ENCODE assay signal across 24 mouse cellular contexts in the genomic region with DNA sequence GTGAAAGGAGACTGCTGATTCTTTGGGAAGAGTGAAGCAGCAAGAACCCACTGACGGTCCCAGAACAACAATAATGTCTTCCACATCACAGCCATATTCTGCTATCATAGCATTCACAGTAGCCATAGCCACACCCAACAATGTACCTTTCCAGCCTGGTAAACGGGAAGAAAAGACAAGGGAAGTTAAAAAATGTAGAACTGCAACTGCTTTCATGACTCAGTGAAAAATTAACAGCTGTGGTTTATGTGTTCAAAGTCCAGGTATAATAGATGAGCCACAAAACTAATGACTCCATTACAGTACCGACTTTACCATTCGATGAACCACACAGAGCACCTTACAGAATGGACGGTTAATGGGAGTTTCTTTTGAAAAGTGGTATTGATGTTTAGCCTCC. TPM values are rescaled to one million over a fixed set of nuclear protein-coding genes. Genes with fewer than 3 reads are reported as not detected.
DNase-seq lines count a peak whose midpoint lies in the region; ATAC-seq and TF ChIP-seq lines count a peak whose summit lies in the region.
"Had no signal": no experiment of that assay in that cellular context is flagged by ENCODE, and none has a peak within 500 bp of the region (broad histone marks: within the 10 kb centered on the region; RNA-seq: fewer than 3 reads in every experiment).

No protein-coding gene starts in this region.

- 72% methylated on average over 5 of the region's 5 CpGs for WGBS in intestine, embryonic 16.5 days
- WGBS in large intestine, adult 2 months: 38% methylated on average over 5 of the region's 5 CpGs
- 85% methylated on average over 5 of the region's 5 CpGs for WGBS in heart, embryonic 11.5 days (ENCODE audit: insufficient replicate concordance)

- H3K9me3 ChIP-seq in intestine, embryonic 16.5 days (ENCODE audit: control insufficient read depth, low read length): no peaks in the 10 kb centered on the region
- H3K9me3 ChIP-seq in heart, embryonic 11.5 days (replicated peaks; ENCODE audit: control insufficient read depth, low read length): no peaks in the 10 kb centered on the region
- H3K9me3 ChIP-seq: embryonic facial prominence, embryonic 13.5 days; embryonic facial prominence, embryonic 15.5 days; forebrain, embryonic 10.5 days; forebrain, embryonic 12.5 days had no signal

- DNase-seq in kidney, adult 9 months: peak; percentile 58
- no peak for DNase-seq in kidney, adult 11 months
- peak; percentile 33 for DNase-seq in large intestine, adult 2 months (ENCODE audit: low read depth, low spot score)
- DNase-seq in gastrocnemius, adult 2 months: no peak
- DNase-seq in heart, postnatal 14 days: no peak
- DNase-seq: adrenal gland, adult 2 months; adrenal gland, postnatal 10 days; adrenal gland, postnatal 25 days; cerebellum, adult 11 months; cerebellum, adult 18-20 months; cerebellum, adult 8-10 months; cerebellum, adult 9-11 months; cerebellum, postnatal 14 days; cerebellum, postnatal 36 days; embryo, embryonic 11 days had no signal

- H3K27me3 ChIP-seq in intestine, embryonic 16.5 days (replicated peaks; ENCODE audit: control insufficient read depth, insufficient read depth, low read length): no peaks in the 10 kb centered on the region
- H3K27me3 ChIP-seq in heart, embryonic 11.5 days (ENCODE audit: control insufficient read depth, insufficient read depth, low read length): no peaks in the 10 kb centered on the region
- H3K27me3 ChIP-seq: embryonic facial prominence, embryonic 13.5 days; embryonic facial prominence, embryonic 15.5 days had no signal

- peak; percentile 66 for ATAC-seq in intestine, embryonic 16.5 days
- ATAC-seq in heart, embryonic 11.5 days (replicated peaks; ENCODE audit: insufficient number of reproducible peaks, low FRiP score, low TSS enrichment): no peak
- ATAC-seq: forebrain, embryonic 14.5 days had no signal

- no peak overlapping the region for H3K9ac ChIP-seq in intestine, embryonic 16.5 days (ENCODE audit: low read depth, low read length)
- H3K9ac ChIP-seq in heart, embryonic 11.5 days (ENCODE audit: low read depth, low read length): no peak overlapping the region
- H3K9ac ChIP-seq: embryonic facial prominence, embryonic 13.5 days; embryonic facial prominence, embryonic 15.5 days; forebrain, embryonic 12.5 days had no signal

- H3K4me3 ChIP-seq in intestine, embryonic 16.5 days (ENCODE audit: low read length): no peak overlapping the region
- H3K4me3 ChIP-seq in gastrocnemius, adult 2 months: no peak overlapping the region
- H3K4me3 ChIP-seq in heart, embryonic 11.5 days (ENCODE audit: low read depth, low read length): no peak overlapping the region
- H3K4me3 ChIP-seq: embryonic facial prominence, embryonic 13.5 days; embryonic facial prominence, embryonic 15.5 days; erythroblast, embryonic 14.5 days; forebrain, embryonic 10.5 days; forebrain, embryonic 12.5 days had no signal

- no peak overlapping the region for H3K4me2 ChIP-seq in intestine, embryonic 16.5 days (ENCODE audit: low read depth, low read length)
- no peak overlapping the region for H3K4me2 ChIP-seq in heart, embryonic 11.5 days
- H3K4me2 ChIP-seq: embryonic facial prominence, embryonic 13.5 days; embryonic facial prominence, embryonic 15.5 days; forebrain, embryonic 12.5 days had no signal

- no peak for TF ChIP-seq CTCF in gastrocnemius, adult 2 months (IDR thresholded peaks at IDR 0.05)

- no peaks in the 10 kb centered on the region for H3K4me1 ChIP-seq in intestine, embryonic 16.5 days (ENCODE audit: control insufficient read depth, insufficient read depth, low read length)
- H3K4me1 ChIP-seq in heart, embryonic 11.5 days (ENCODE audit: control insufficient read depth, insufficient read depth, low read length): peaks cover 8% of the 10 kb centered on the region; the same call in 1 of the 2 replicates
- H3K4me1 ChIP-seq: forebrain, embryonic 12.5 days had no signal

- no peak overlapping the region for H3K27ac ChIP-seq in intestine, embryonic 16.5 days (ENCODE audit: low read length)
- H3K27ac ChIP-seq in gastrocnemius, adult 2 months: no peak overlapping the region
- no peak overlapping the region for H3K27ac ChIP-seq in heart, embryonic 11.5 days (ENCODE audit: low read depth, low read length)
- H3K27ac ChIP-seq: embryonic facial prominence, embryonic 13.5 days; embryonic facial prominence, embryonic 15.5 days; forebrain, embryonic 10.5 days; forebrain, embryonic 12.5 days had no signal

- intact Hi-C loops in gastrocnemius, adult 2 months (cut with DNase I): no loop called here
- intact Hi-C loops in heart, postnatal 14 days (cut with DNase I): no loop called here

- no peaks in the 10 kb centered on the region for H3K36me3 ChIP-seq in intestine, embryonic 16.5 days (ENCODE audit: control insufficient read depth, insufficient read depth, low read length)
- no peaks in the 10 kb centered on the region for H3K36me3 ChIP-seq in heart, embryonic 11.5 days (ENCODE audit: control insufficient read depth, insufficient read depth, low read length)
- H3K36me3 ChIP-seq: embryonic facial prominence, embryonic 13.5 days; forebrain, embryonic 10.5 days; forebrain, embryonic 12.5 days had no signal

RNA-seq across cellular contexts. Expression of gene Ccdc122, which starts 5.8 kb away (rescaled TPM):
- 2.9 and 3.8 TPM in 2 replicates for polyA plus RNA-seq in intestine, embryonic 16.5 days (2015; fragmentation: Nextera tagmentation; extraction: Ambion mirVana)
- 0.61 and 1.1 TPM in 2 replicates for polyA plus RNA-seq in large intestine, adult 2 months (2012; rRNA removed)
- 1 to 10 TPM; 1.1 to 2.4 TPM for total RNA-seq in gastrocnemius, adult 2 months (2021)
- polyA plus RNA-seq in heart, embryonic 11.5 days (2014; fragmentation: Nextera tagmentation; extraction: Ambion mirVana): 2.2 and 2.6 TPM in 2 replicates
- under 1 TPM; 0.49 to 0.74 TPM for total RNA-seq in heart, postnatal 14 days (2021)
- total RNA-seq: MEL had no signal
- polyA plus RNA-seq: erythroblast, embryonic 14.5 days had no signal

RNA-seq across cellular contexts. Expression of gene Lacc1, which starts 5.9 kb away (rescaled TPM):
- 8.8 and 9.1 TPM in 2 replicates for polyA plus RNA-seq in intestine, embryonic 16.5 days (2015; fragmentation: Nextera tagmentation; extraction: Ambion mirVana)
- 4.4 and 5.2 TPM in 2 replicates for polyA plus RNA-seq in large intestine, adult 2 months (2012; rRNA removed)
- under 1 TPM; 0.66 to 0.75 TPM for total RNA-seq in gastrocnemius, adult 2 months (2021)
- 9.4 and 10.4 TPM in 2 replicates for polyA plus RNA-seq in heart, embryonic 11.5 days (2014; fragmentation: Nextera tagmentation; extraction: Ambion mirVana)
- total RNA-seq in heart, postnatal 14 days (2021): 1 to 10 TPM; 2.7 TPM
- total RNA-seq: MEL had no signal
- polyA plus RNA-seq: erythroblast, embryonic 14.5 days had no signal

Comparison
In these comparisons a context has a peak if more than half of its experiments do, and no peak if none do; other contexts are left out.
1. DNase-seq: peak in kidney, adult 9 months (single experiment) and large intestine, adult 2 months (single experiment); none in kidney, adult 11 months (single experiment), gastrocnemius, adult 2 months (single experiment) and heart, postnatal 14 days (0 of 2).